Mouse (Mus musculus): Measurements from ENCODE around the gene Cysltr1.

Gene Cysltr1

DNA sequence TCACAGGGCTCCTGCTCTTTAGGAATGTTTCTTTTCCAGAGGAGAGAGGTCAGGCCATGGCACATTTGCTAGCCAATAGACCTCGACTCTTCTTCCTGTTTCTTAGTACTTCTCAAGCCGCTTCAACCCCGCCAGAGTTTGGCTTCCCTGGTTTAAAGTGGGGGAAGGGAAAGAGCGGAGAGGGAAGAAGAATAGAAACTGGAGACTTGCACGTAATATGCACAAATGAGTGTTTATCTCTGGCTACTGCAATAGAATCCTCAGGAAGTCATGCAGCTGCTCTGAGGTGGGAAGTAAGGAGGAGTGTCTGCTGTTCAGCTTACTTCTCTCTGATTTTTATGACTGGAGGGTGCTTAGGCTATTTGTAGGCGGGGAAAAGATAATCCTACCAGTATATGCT lies at the start of gene Cysltr1:
TSS of gene Cysltr1 (minus strand) at position 294 of the 400 bp plus-strand sequence.
- no peak for DNase-seq (ENCODE audit: low read depth)

DNA sequence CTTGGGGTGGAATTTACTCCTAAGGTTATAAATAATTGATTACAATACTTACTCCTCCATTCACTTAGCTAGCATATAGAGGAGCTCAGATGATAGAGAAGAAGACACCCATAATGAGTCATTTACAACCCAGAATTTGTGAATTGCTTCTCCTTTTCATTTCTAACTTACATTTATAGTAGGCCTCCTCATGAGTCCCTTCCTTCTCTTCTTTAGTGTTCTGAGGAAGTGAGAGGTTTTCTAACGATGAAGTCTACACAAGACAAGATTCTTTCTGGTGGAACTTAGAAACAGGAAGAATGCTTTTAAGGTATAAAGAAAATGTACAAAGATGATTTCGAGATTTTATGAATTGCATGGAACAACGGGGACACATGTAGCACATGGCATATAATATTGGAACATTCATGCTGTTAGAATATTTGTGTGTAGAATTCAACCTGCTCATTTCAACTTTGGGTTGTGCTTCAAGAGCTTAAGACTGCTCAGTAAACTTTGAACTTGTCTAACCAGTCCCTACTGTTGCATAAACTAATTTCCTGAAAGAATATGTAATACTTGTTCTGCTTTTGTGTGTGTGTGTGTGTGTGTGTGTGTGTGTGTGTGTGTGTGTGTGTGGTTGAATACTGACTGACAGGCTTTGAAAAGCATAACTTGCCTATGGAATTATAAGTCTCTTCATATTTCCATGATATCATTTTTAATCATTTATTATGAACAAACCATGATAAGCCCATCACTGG lies 31.5 kb upstream of the Cysltr1 start:
- DNase-seq (ENCODE audit: low read depth), result no peak

DNA sequence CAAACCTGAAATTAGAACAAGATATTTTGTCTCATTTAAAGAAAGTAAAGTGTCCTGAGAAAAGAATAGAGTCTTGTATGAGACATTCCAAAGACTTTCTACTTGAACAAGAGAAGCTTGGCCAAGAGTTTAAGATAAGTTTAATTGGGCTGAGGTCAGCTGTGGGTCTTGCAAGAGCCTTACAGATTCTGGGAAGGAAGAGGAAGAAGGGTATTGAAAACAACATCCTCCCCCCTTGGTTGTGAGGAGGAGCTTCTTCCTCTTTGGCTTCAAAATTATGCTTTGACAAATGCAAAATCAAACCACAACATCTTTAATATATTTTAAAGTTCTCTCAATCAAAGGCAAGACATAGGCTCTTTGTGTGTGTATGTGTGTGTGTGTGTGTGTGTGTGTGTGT lies 30.1 kb upstream of the Cysltr1 start:
- DNase-seq (ENCODE audit: low read depth), result no peak

DNA sequence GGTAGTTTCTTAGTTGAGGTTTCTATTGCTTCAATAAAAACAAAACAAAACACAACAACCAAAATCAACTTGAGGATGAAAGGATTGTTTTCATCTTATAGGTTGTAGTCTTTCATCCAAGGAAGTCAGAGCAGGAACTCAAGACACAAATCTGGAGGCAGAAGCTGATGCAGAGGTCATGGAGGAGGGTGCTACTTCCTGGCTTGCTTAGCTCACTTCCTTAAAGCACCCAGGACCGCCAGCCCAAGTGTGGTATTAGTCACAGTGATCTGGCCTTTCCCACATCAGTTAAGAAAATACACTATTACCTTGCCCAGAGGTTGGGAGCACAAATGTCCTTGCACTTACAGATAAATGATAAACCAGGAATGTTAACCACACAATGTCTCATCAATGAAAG lies 25.0 kb upstream of the Cysltr1 start:
- no peak for DNase-seq (ENCODE audit: low read depth)

DNA sequence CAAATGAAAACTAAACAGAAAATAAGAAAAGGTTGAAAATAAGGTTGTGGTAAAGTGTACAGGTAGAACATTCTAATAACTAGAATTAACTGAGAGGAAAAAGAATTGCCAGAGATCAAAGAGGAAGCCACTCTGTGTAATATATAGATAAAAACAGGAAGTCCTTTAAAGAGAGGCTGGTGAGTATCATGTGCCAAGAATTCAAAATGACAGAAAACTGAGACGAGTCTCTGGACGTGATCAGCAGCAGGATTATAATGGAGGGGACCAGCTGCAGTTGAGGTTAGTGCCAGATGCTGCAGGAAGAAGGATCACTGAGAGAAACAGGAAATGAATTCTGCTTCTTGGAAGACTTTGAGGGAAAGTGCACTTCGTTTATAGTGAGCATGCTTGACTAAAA lies 20.2 kb upstream of the Cysltr1 start:
- no peak for DNase-seq (ENCODE audit: low read depth)

DNA sequence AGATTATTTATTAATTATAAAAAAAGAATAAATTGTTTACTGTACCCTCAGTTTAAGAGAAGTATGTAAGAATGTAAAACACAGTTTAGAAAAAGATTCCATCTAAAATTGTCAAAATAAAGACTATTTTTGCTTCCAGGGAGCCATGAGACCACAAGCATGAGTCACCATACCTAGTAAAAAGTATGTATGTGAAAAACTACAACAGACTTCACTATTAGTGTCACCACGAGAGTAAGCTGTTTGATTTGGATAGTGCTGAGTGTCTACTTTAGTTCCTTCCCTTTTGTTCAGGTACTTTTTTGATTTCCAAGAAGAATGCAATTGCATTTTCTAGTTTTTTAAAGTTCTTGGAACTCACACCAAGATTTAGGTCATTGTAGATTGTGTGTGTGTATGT lies 19.0 kb upstream of the Cysltr1 start:
- no peak for DNase-seq (ENCODE audit: low read depth)

DNA sequence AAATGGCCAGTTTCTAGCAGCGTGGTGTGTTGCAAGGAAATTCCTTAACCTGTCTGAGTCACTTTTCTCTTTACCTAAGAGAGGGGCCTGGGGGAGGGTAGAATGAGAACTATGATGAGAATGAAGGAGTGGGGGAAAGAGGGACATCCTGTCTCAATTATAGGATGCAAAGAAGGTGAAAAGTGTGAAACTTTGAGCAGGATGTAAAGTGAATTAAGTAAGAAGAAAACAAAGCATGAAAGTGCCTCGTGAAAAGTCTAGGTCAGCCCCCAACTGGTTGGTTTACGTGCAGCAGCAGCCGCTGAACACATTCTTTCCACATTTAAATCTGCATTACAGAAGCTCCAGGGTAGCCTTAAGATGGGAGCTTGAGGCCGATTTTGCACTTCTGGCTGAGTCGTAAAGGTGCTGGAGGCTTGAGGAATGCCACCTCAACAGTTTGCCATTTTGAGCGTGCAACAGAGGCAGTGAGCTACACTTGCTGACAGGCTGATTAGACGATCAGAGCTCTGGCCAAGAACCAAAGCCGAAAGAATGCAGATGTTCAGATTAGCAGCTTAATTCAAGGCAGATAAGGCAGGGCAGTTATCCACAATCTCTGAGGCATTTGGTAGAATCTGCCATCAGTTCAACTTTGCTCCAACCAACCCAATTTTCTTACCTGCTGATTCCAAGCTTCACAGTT lies 763 bp downstream of the Cysltr1 start:
- no peak for DNase-seq (ENCODE audit: low read depth)

DNA sequence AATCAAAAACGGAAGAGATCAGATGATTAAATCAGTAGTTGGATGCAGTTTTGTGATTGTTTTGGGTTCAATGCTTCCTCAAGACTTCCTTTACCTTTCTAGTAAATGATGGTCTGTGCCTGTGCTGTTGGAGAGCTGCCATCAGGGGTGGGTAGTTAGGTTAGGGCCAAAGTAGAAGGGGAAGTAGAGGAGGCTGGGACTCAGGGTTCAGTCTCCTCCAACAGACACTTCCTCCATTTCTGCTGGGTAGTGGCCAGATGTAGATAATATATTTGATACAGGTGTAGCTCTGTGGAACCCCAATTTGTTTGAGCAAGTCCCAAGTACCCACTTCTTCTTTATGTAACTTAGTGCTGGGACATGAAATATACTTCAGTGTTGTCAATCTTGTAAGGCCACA lies 7.6 kb downstream of the Cysltr1 start:
- DNase-seq (ENCODE audit: low read depth), result no peak

DNA sequence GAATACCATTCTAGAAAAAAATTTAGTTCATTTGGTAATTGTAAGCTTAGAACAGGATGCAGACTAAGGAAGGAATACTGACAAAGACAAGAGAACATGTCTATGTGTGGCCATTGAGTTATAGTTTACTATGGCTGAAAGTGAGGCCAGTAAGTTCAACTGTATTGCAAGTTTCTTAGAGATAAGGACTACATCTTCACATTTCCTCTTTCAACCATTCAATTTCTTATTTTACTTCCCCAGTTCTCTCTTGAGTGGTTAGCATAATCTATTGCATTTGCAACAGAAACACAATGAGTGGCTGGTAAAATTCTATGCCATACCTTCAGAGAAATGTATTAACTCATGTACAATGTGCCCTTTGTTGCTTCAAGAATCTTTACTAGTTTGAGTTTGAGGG lies 9.6 kb downstream of the Cysltr1 start:
- DNase-seq (ENCODE audit: low read depth), result no peak

DNA sequence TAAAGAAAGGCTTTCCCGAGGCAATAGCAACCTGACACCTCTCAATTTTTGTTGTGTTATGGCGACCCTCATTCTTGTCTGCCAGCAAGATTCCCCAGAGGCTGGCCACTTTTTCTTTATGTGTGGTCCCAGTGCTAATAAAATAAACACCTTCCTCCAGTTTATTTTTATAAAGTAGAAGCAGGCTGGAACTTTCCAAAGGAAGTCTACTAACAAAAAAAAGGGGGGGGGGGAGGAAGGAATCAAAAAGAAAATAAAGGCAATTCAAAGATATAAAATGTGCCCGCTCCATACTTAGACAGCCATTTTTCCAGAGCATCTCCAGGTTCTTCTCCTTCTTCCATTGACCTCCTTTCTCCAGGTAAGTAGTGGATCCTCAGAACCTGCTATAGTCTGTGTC lies 20.6 kb downstream of the Cysltr1 start, which contains the start of gene Gm5127:
TSS of gene Gm5127 (plus strand) at position 301 of the 400 bp plus-strand sequence.
- no peak for DNase-seq (ENCODE audit: low read depth)

DNA sequence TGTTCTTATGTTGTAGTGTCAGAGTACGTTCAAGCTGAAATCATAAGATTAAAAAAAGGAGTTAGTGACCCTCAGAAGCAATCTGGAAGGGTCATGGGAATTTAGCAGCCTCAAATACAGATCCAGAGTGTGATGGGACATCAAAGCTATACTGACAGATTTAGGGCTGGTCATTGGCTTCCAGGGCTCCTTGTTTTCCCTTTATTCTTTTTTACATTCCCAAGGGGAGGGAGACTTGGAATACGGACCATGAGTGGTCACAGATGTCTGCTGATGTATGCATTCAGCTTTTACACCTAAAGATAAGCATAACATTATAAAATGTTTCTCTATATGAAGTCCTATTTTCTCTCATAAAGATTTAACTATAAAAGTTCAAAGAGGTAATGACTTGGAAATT lies 21.3 kb downstream of the Cysltr1 start:
- DNase-seq (ENCODE audit: low read depth), result no peak

DNA sequence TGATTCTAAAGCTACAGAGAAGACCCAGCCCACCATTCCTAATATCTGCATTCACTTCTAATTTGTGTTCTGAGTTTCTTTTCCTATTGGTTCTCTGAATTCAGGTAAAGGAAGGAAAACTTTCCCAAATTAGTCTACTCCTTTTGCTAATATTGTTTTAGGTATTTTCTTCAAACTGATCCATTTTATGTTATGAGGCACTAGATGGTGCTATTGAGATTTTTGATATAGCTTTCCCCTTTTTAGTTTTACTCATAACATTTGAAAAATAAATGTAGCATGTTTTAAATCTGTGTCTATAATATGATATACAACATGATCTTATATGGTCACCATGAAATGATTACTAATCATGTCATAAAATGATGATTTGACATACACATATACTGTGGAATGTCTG lies 23.1 kb downstream of the Cysltr1 start:
- no peak for DNase-seq (ENCODE audit: low read depth)

DNA sequence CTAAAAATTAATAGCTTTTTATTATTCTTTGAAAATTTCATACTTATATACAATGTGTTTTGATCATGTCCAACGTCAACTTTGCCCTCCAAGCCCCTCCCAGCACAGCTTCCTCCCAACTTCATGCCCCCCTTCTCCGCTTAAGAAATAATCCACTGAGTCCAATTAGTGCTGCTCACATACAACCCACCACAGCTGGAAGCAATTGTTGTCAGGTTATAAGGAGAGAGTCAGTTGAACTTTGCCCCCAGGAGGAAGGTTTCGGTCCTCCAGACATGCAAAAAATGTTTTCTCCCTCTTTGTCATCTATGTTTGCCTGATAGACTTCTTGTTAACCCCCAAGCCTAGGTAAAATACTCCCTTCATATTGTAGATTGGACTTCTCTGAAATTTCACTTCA lies 24.5 kb downstream of the Cysltr1 start:
- DNase-seq (ENCODE audit: low read depth), result no peak

DNA sequence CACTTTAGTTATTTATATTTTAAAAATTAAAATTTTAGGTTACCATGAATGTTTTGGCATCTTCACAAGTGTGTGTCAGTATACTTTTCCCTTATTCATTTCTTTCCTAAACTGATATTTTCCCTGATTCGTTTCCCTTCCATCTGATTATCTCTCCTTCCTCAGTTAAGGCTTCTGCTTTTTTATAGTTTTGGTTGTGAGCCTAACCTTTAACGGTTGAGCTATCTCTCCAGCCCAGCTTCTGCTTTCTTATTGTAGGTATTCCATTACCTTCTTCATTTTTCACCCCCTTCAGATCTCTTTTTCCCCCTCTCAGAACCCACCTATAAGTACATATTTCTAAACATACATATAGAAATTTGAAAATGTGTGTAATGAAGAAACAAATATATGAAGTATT lies 48.0 kb downstream of the Cysltr1 start:
- no peak for DNase-seq (ENCODE audit: low read depth)

DNA sequence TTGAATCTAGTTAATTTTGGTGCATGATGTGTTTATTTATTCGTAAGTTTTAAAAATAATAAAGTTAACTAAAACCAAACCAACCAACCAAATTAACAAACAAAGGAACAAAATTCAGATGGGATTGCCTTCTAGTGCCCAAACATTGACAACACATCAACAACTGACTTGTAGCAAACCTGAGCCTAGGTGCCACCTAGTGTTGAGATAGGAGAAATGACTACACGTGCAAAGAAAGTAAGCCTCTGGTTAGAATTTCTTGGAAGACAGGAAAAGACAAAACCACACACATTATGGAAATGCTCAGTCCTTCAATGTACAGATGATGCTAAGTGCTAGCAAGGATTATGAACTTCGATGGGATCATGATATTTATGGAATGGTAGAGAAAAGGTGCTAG lies 67.1 kb downstream of the Cysltr1 start:
- no peak for DNase-seq (ENCODE audit: low read depth)
